8 mouse cellular contexts compared by ENCODE assay signal in the genomic region with DNA sequence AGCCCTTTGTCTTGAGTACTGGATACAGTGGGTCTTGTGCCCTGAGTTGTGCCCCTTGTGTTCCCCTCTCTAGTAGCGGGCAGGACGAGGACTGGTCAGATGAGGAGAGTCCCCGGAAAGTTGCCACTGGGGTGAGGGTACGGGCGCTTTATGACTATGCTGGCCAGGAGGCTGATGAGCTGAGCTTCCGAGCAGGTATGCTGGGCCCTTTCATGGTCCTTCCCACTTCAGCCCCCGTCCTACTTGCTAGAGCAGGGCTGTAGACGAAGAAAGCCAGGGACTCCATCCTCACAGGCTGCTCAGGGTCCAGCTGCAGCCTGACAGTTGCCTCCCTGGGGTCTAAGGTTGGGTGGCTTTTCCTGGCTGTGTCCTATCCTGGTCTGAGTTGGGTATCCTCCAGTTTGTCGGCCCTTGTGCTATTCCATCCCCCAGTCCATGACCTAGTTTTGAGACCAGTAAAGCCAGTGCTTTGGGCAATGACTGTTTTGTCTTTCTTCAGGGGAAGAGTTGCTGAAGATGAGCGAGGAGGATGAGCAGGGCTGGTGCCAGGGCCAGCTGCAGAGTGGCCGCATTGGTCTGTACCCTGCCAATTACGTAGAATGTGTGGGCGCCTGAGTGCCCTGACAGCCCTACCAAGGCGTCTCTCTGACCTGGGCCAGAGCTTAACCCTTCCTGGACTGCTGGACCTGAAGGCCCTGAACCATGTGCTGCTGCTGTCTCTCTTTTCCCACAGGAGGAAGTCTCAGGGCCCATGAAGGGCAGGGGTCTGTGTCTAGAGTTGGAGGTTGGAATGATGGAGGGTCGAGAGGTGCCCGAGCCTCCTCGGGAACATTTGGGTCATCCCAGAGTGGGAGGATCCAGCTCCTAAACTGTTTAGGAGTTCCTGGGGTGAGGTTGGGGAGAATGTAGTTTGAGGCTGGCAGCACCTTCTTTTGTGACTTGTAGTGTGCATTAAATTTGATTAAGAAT. TPM values are rescaled to one million over a fixed set of nuclear protein-coding genes. Genes with fewer than 3 reads are reported as not detected.
DNase-seq lines count a peak whose midpoint lies in the region; ATAC-seq and TF ChIP-seq lines count a peak whose summit lies in the region.

No protein-coding gene starts in this region.

- TF ChIP-seq CTCF in olfactory bulb, adult 2 months (IDR thresholded peaks at IDR 0.05; ENCODE audit: insufficient read depth, low read depth, low read length), result no peak

- TF ChIP-seq POLR2A in olfactory bulb, adult 2 months (IDR thresholded peaks at IDR 0.05; ENCODE audit: insufficient read depth, low read depth, low read length), result no peak

- peak overlapping the region; percentile 56 for H3K4me2 ChIP-seq in lung, embryonic 15.5 days
- peak overlapping the region; percentile 65 for H3K4me2 ChIP-seq in limb, embryonic 11.5 days (ENCODE audit: low read depth, severe bottlenecking)

- peak; percentile 17 for DNase-seq in CD4-positive, CD25-positive, alpha-beta regulatory T cell, adult 2 months (ENCODE audit: low read depth, low spot score)
- no peak for DNase-seq in lung, postnatal 36 days
- no peak for DNase-seq in limb, embryonic 11.5 days (ENCODE audit: low spot score)
- DNase-seq in yolk sac, embryonic 10.5 days (ENCODE audit: low spot score), result no peak
- no peak for DNase-seq in T-cell, adult 2 months (ENCODE audit: low spot score)

- no peaks in the 10 kb centered on the region for H3K9me3 ChIP-seq in lung, embryonic 15.5 days
- no peaks in the 10 kb centered on the region for H3K9me3 ChIP-seq in limb, embryonic 11.5 days (ENCODE audit: control insufficient read depth, low read length)

- peak overlapping the region; percentile 95 for H3K27ac ChIP-seq in lung, embryonic 15.5 days
- peak overlapping the region; percentile 87 for H3K27ac ChIP-seq in limb, embryonic 11.5 days (replicated peaks; ENCODE audit: low read depth, low read length)
- H3K27ac ChIP-seq in olfactory bulb, adult 2 months (ENCODE audit: insufficient read depth, low read depth, low read length), result peak overlapping the region; percentile 68; the same call in 1 of the 2 replicates

- WGBS in lung, embryonic 15.5 days, result 84% methylated on average over 17 of the region's 17 CpGs
- WGBS in limb, embryonic 11.5 days, result 88% methylated on average over 17 of the region's 17 CpGs
- 81% methylated on average over 17 of the region's 17 CpGs for WGBS in olfactory bulb, adult 2 months

- H3K36me3 ChIP-seq in lung, embryonic 15.5 days, result peaks cover 53% of the 10 kb centered on the region
- H3K36me3 ChIP-seq in limb, embryonic 11.5 days (ENCODE audit: control insufficient read depth, insufficient read depth, low read length), result peaks cover 21% of the 10 kb centered on the region

- H3K4me1 ChIP-seq in lung, embryonic 15.5 days, result peaks cover 26% of the 10 kb centered on the region
- H3K4me1 ChIP-seq in limb, embryonic 11.5 days (ENCODE audit: control insufficient read depth, insufficient read depth, low read length), result peaks cover 8% of the 10 kb centered on the region
- H3K4me1 ChIP-seq in olfactory bulb, adult 2 months (ENCODE audit: control insufficient read depth, insufficient read depth, low read length), result peaks cover 10% of the 10 kb centered on the region

- peak overlapping the region; percentile 84 for H3K4me3 ChIP-seq in lung, embryonic 15.5 days
- H3K4me3 ChIP-seq in limb, embryonic 11.5 days (ENCODE audit: low read depth, low read length), result peak overlapping the region; percentile 92
- H3K4me3 ChIP-seq in olfactory bulb, adult 2 months (ENCODE audit: insufficient read depth, low read depth, low read length), result peak overlapping the region; percentile 71

- H3K9ac ChIP-seq in lung, embryonic 15.5 days, result peak overlapping the region; percentile 90
- H3K9ac ChIP-seq in limb, embryonic 11.5 days (ENCODE audit: low read length), result peak overlapping the region; percentile 55

- no peaks in the 10 kb centered on the region for H3K27me3 ChIP-seq in lung, embryonic 15.5 days
- H3K27me3 ChIP-seq in limb, embryonic 11.5 days (ENCODE audit: control insufficient read depth, insufficient read depth, low read length), result no peaks in the 10 kb centered on the region

- ATAC-seq in CD4-positive, CD25-positive, alpha-beta regulatory T cell, adult 4 months, result no peak
- no peak for ATAC-seq in lung, embryonic 15.5 days (ENCODE audit: borderline replicate concordance, extremely low read depth, low FRiP score, low TSS enrichment)
- peak; percentile 5; the same call in 1 of the 2 replicates for ATAC-seq in limb, embryonic 11.5 days (ENCODE audit: insufficient number of reproducible peaks, low FRiP score, low TSS enrichment, low read depth)

RNA-seq across cellular contexts. Expression of a gene that starts 0.8 kb away (rescaled TPM):
- 100 to 1,000 TPM in 1 of 2 experiments, 10 to 100 TPM in 1; 87.2 to 143 TPM for polyA plus RNA-seq in CD4-positive, CD25-positive, alpha-beta regulatory T cell, adult 4 months (2017; shearing (Covaris generic))
- polyA plus RNA-seq in lung, embryonic 15.5 days (2015; fragmentation: Nextera tagmentation; extraction: Ambion mirVana), result 89.5 and 93.0 TPM in 2 replicates
- 89.4 and 100 TPM in 2 replicates for polyA plus RNA-seq in limb, embryonic 11.5 days (2014; fragmentation: Nextera tagmentation; extraction: Ambion mirVana)
- polyA plus RNA-seq in olfactory bulb, adult 2 months (2012; ENCODE audit: insufficient read depth, insufficient read length, low replicate concordance, missing spikeins), result not detected in 2 replicates

RNA-seq across cellular contexts. Expression of a gene that starts 8.2 kb away (rescaled TPM):
- polyA plus RNA-seq in CD4-positive, CD25-positive, alpha-beta regulatory T cell, adult 4 months (2017; shearing (Covaris generic)), result 1 to 10 TPM in 1 of 2 experiments, under 1 TPM in 1; 0.69 to 1.4 TPM
- polyA plus RNA-seq in lung, embryonic 15.5 days (2015; fragmentation: Nextera tagmentation; extraction: Ambion mirVana), result 51.7 and 54.2 TPM in 2 replicates
- polyA plus RNA-seq in limb, embryonic 11.5 days (2014; fragmentation: Nextera tagmentation; extraction: Ambion mirVana), result 29.5 and 31.8 TPM in 2 replicates
- polyA plus RNA-seq in olfactory bulb, adult 2 months (2012; ENCODE audit: insufficient read depth, insufficient read length, low replicate concordance, missing spikeins), result not detected in 2 replicates

RNA-seq across cellular contexts. Expression of a gene that starts 27.2 kb away (rescaled TPM):
- 10 to 100 TPM; 79.4 to 79.5 TPM for polyA plus RNA-seq in CD4-positive, CD25-positive, alpha-beta regulatory T cell, adult 4 months (2017; shearing (Covaris generic))
- 19.7 and 20.4 TPM in 2 replicates for polyA plus RNA-seq in lung, embryonic 15.5 days (2015; fragmentation: Nextera tagmentation; extraction: Ambion mirVana)
- 16.3 and 18.5 TPM in 2 replicates for polyA plus RNA-seq in limb, embryonic 11.5 days (2014; fragmentation: Nextera tagmentation; extraction: Ambion mirVana)
- polyA plus RNA-seq in olfactory bulb, adult 2 months (2012; ENCODE audit: insufficient read depth, insufficient read length, low replicate concordance, missing spikeins), result not detected in 2 replicates

Comparison
In these comparisons a context has a peak if more than half of its experiments do, and no peak if none do; other contexts are left out.
1. RNA of a gene that starts 8.2 kb away (polyA plus RNA-seq): 51.7 to 54.2 TPM in lung, embryonic 15.5 days and 29.5 to 31.8 TPM in limb, embryonic 11.5 days; 0.69 to 1.4 TPM in CD4-positive, CD25-positive, alpha-beta regulatory T cell, adult 4 months and not detected in olfactory bulb, adult 2 months; every median in the first group is over 10 times any median in the second.
2. Peak in every context shown above with its lines, with median percentiles within 50 percentile points of each other: H3K27ac ChIP-seq and H3K4me3 ChIP-seq.